Mouse (Mus musculus): ENCODE measurements around the gene Txlna. TPM values are rescaled to one million over a fixed set of nuclear protein-coding genes. Genes with fewer than 3 reads are reported as not detected.

The Txlna gene
- polyA plus RNA-seq, 1 experiment from 2014 or later: 39.7 TPM

GRCm38 (mm10) chr4:129584884-129585608 is 55.8 kb downstream of the Txlna start:
- H3K27me3 ChIP-seq (replicated peaks; ENCODE audit: control insufficient read depth, insufficient read depth, low read length): peaks cover 2% of the 10 kb centered on the region; the same call in 1 of the 2 replicates
- ATAC-seq: peak; percentile 65; the same call in 1 of the 2 replicates
- 2% methylated on average over 36 of the region's 36 CpGs for WGBS
- H3K9ac ChIP-seq (ENCODE audit: low read depth, low read length): peak overlapping the region; percentile 59
- no peaks in the 10 kb centered on the region; the same call in 1 of the 2 replicates for H3K4me1 ChIP-seq (ENCODE audit: control insufficient read depth, insufficient read depth, low read depth, low read length)
- no peaks in the 10 kb centered on the region for H3K9me3 ChIP-seq (ENCODE audit: control insufficient read depth, low read length)
- no peaks in the 10 kb centered on the region for H3K36me3 ChIP-seq (ENCODE audit: control insufficient read depth, insufficient read depth, low read length)
- peak overlapping the region; percentile 74 for H3K4me2 ChIP-seq (ENCODE audit: low read length)
- H3K4me3 ChIP-seq (ENCODE audit: low read length): peak overlapping the region; percentile 45
- no peak overlapping the region for H3K27ac ChIP-seq (ENCODE audit: low read depth, low read length)

- H3K9ac ChIP-seq (ENCODE audit: low read depth, low read length): no peak overlapping the region
- ATAC-seq: no peak
- no peaks in the 10 kb centered on the region for H3K36me3 ChIP-seq (ENCODE audit: control insufficient read depth, insufficient read depth, low read length)
- peaks cover 2% of the 10 kb centered on the region; the same call in 1 of the 2 replicates for H3K27me3 ChIP-seq (replicated peaks; ENCODE audit: control insufficient read depth, insufficient read depth, low read length)
- no peaks in the 10 kb centered on the region for H3K9me3 ChIP-seq (ENCODE audit: control insufficient read depth, low read length)
- H3K27ac ChIP-seq (ENCODE audit: low read depth, low read length): no peak overlapping the region
- H3K4me1 ChIP-seq (ENCODE audit: control insufficient read depth, insufficient read depth, low read depth, low read length): no peaks in the 10 kb centered on the region; the same call in 1 of the 2 replicates
- no peak overlapping the region for H3K4me3 ChIP-seq (ENCODE audit: low read length)
- peak overlapping the region; percentile 74; the same call in 1 of the 2 replicates for H3K4me2 ChIP-seq (ENCODE audit: low read length)
- WGBS: 79% methylated on average over 1 of the region's 1 CpGs
These were observed 56.5 kb downstream of the Txlna start for GRCm38 (mm10) chr4:129584370-129584769.

GRCm38 (mm10) chr4:129582251-129582650 is 58.6 kb downstream of the Txlna start:
- Histone ChIP-seq H3K27me3 (replicated peaks; ENCODE audit: control insufficient read depth, insufficient read depth, low read length) (peaks cover 2% of the 10 kb centered on the region; the same call in 1 of the 2 replicates), H3K9ac (ENCODE audit: low read depth, low read length) (no peak overlapping the region), H3K9me3 (ENCODE audit: control insufficient read depth, low read length) (no peaks in the 10 kb centered on the region), H3K4me2 (ENCODE audit: low read length) (no peak overlapping the region), H3K27ac (ENCODE audit: low read depth, low read length) (no peak overlapping the region), H3K36me3 (ENCODE audit: control insufficient read depth, insufficient read depth, low read length) (no peaks in the 10 kb centered on the region), H3K4me1 (ENCODE audit: control insufficient read depth, insufficient read depth, low read depth, low read length) (no peaks in the 10 kb centered on the region; the same call in 1 of the 2 replicates), H3K4me3 (ENCODE audit: low read length) (no peak overlapping the region)
- ATAC-seq: no peak
- 83% methylated on average over 1 of the region's 1 CpGs for WGBS

- WGBS: 75% methylated on average over 7 of the region's 7 CpGs
These were observed 60.5 kb downstream of the Txlna start for GRCm38 (mm10) chr4:129580347-129580746.

GRCm38 (mm10) chr4:129578466-129578865 is 62.4 kb downstream of the Txlna start, which contains the start of gene Fam167b:
Gene Fam167b (minus strand): TSS chr4:129578549.
- Histone ChIP-seq H3K9ac (ENCODE audit: low read depth, low read length) (no peak within 1 kb of the TSS), H3K4me3 (ENCODE audit: low read length) (no peak within 1 kb of the TSS), H3K9me3 (ENCODE audit: control insufficient read depth, low read length) (no peaks in the 10 kb centered on the region), H3K4me2 (ENCODE audit: low read length) (peak within 1 kb of the TSS; percentile 6), H3K36me3 (ENCODE audit: control insufficient read depth, insufficient read depth, low read length) (no peaks in the 10 kb centered on the region), H3K4me1 (ENCODE audit: control insufficient read depth, insufficient read depth, low read depth, low read length) (peaks cover 3% of the 10 kb centered on the region; the same call in 1 of the 2 replicates), H3K27ac (ENCODE audit: low read depth, low read length) (no peak within 1 kb of the TSS), H3K27me3 (replicated peaks; ENCODE audit: control insufficient read depth, insufficient read depth, low read length) (no peaks in the 10 kb centered on the region)
- 82% methylated on average over 5 of the region's 5 CpGs for WGBS
- no peak for ATAC-seq

More at GRCm38 (mm10) chr4:129580347-129580746, 60.5 kb downstream of the Txlna start:
- Histone ChIP-seq H3K36me3 (ENCODE audit: control insufficient read depth, insufficient read depth, low read length) (no peaks in the 10 kb centered on the region), H3K4me2 (ENCODE audit: low read length) (no peak overlapping the region), H3K9me3 (ENCODE audit: control insufficient read depth, low read length) (no peaks in the 10 kb centered on the region), H3K9ac (ENCODE audit: low read depth, low read length) (no peak overlapping the region), H3K27me3 (replicated peaks; ENCODE audit: control insufficient read depth, insufficient read depth, low read length) (peaks cover 1% of the 10 kb centered on the region; the same call in 1 of the 2 replicates), H3K4me1 (ENCODE audit: control insufficient read depth, insufficient read depth, low read depth, low read length) (peaks cover 3% of the 10 kb centered on the region; the same call in 1 of the 2 replicates), H3K27ac (ENCODE audit: low read depth, low read length) (no peak overlapping the region), H3K4me3 (ENCODE audit: low read length) (no peak overlapping the region)
- no peak for ATAC-seq

- no peaks in the 10 kb centered on the region for H3K27me3 ChIP-seq (replicated peaks; ENCODE audit: control insufficient read depth, insufficient read depth, low read length)
- WGBS: 79% methylated on average over 7 of the region's 7 CpGs
- no peak overlapping the region for H3K27ac ChIP-seq (ENCODE audit: low read depth, low read length)
- H3K36me3 ChIP-seq (ENCODE audit: control insufficient read depth, insufficient read depth, low read length): no peaks in the 10 kb centered on the region
- H3K4me2 ChIP-seq (ENCODE audit: low read length): no peak overlapping the region
- ATAC-seq: no peak
- peaks cover 3% of the 10 kb centered on the region; the same call in 1 of the 2 replicates for H3K4me1 ChIP-seq (ENCODE audit: control insufficient read depth, insufficient read depth, low read depth, low read length)
- no peak overlapping the region for H3K4me3 ChIP-seq (ENCODE audit: low read length)
- H3K9me3 ChIP-seq (ENCODE audit: control insufficient read depth, low read length): no peaks in the 10 kb centered on the region
- no peak overlapping the region for H3K9ac ChIP-seq (ENCODE audit: low read depth, low read length)
These were observed 63.2 kb downstream of the Txlna start for GRCm38 (mm10) chr4:129577688-129578087.

GRCm38 (mm10) chr4:129576863-129577491 is 63.9 kb downstream of the Txlna start:
- H3K4me2 ChIP-seq (ENCODE audit: low read length): peak overlapping the region; percentile 6
- H3K4me3 ChIP-seq (ENCODE audit: low read length): no peak overlapping the region
- no peaks in the 10 kb centered on the region for H3K27me3 ChIP-seq (replicated peaks; ENCODE audit: control insufficient read depth, insufficient read depth, low read length)
- H3K36me3 ChIP-seq (ENCODE audit: control insufficient read depth, insufficient read depth, low read length): no peaks in the 10 kb centered on the region
- H3K9ac ChIP-seq (ENCODE audit: low read depth, low read length): no peak overlapping the region; the same call in 1 of the 2 replicates
- no peak overlapping the region for H3K27ac ChIP-seq (ENCODE audit: low read depth, low read length)
- ATAC-seq: no peak
- 27% methylated on average over 21 of the region's 21 CpGs for WGBS
- H3K9me3 ChIP-seq (ENCODE audit: control insufficient read depth, low read length): no peaks in the 10 kb centered on the region
- H3K4me1 ChIP-seq (ENCODE audit: control insufficient read depth, insufficient read depth, low read depth, low read length): peaks cover 3% of the 10 kb centered on the region; the same call in 1 of the 2 replicates
